Comparison of ENCODE assay signal across 27 mouse cellular contexts in the genomic region with DNA sequence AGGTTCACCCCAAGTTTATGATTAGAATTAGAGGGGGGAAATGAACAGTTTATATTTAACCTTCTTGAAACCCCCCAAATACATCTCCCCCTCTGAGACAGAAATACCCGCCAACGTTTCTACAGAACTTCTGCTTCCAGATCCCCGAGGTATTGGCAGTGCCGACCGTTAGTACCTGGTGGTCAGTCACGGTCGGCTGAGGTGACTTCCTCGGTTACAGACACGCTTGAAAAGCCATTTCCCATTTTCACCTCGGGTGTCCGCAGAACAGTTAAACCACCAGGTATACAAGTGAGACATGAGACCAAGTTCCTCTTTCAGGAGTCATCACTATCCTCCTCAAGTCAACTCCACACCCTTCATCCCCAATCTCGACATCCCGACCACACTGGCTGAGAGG.
"Had no signal": no experiment of that assay in that cellular context is flagged by ENCODE, and none has a peak within 500 bp of the region (broad histone marks: within the 10 kb centered on the region; RNA-seq: fewer than 3 reads in every experiment).

No protein-coding gene starts in this region.

- H3K27me3 ChIP-seq: heart, embryonic 13.5 days; heart, embryonic 15.5 days; hindbrain, embryonic 13.5 days; intestine, embryonic 15.5 days; limb, embryonic 13.5 days; limb, embryonic 15.5 days; liver, embryonic 13.5 days; liver, embryonic 15.5 days had no signal

- H3K4me2 ChIP-seq: heart, embryonic 11.5 days; heart, embryonic 13.5 days; heart, embryonic 15.5 days; hindbrain, embryonic 13.5 days; intestine, embryonic 15.5 days; limb, embryonic 13.5 days; limb, embryonic 15.5 days; liver, embryonic 13.5 days; liver, embryonic 15.5 days had no signal

- H3K4me1 ChIP-seq: liver, embryonic 15.5 days had no signal

- DNase-seq: gastrocnemius, adult 2 months; gastrocnemius, postnatal 10 days; gastrocnemius, postnatal 25 days; heart, adult 11 months; heart, adult 2 months; heart, postnatal 14 days; heart, postnatal 36 days; kidney, adult 18-20 months; kidney, adult 8-10 months; kidney, postnatal 10 days; kidney, postnatal 25 days; kidney, postnatal 4 days; left cerebral cortex, postnatal 4 days; liver, embryonic 13.5 days had no signal

- H3K36me3 ChIP-seq: hindbrain, embryonic 13.5 days; liver, embryonic 13.5 days; liver, embryonic 15.5 days had no signal

- H3K27ac ChIP-seq: gastrocnemius, adult 2 months; heart, adult 2 months; heart, embryonic 13.5 days; heart, embryonic 15.5 days; hindbrain, embryonic 13.5 days; intestine, embryonic 15.5 days; layer of hippocampus, adult 2 months; left cerebral cortex, adult 2 months; limb, embryonic 13.5 days; limb, embryonic 15.5 days; liver, embryonic 13.5 days; liver, embryonic 15.5 days had no signal

- H3K9me3 ChIP-seq: heart, embryonic 13.5 days; heart, embryonic 15.5 days; hindbrain, embryonic 13.5 days; intestine, embryonic 15.5 days; limb, embryonic 13.5 days; limb, embryonic 15.5 days; liver, embryonic 13.5 days; liver, embryonic 15.5 days had no signal

- H3K4me3 ChIP-seq: gastrocnemius, adult 2 months; heart, adult 2 months; heart, embryonic 13.5 days; heart, embryonic 15.5 days; hindbrain, embryonic 13.5 days; intestine, embryonic 15.5 days; layer of hippocampus, adult 2 months; left cerebral cortex, adult 2 months; limb, embryonic 13.5 days; limb, embryonic 15.5 days; liver, embryonic 13.5 days; liver, embryonic 15.5 days had no signal

- H3K9ac ChIP-seq: heart, embryonic 13.5 days; heart, embryonic 15.5 days; hindbrain, embryonic 13.5 days; intestine, embryonic 15.5 days; limb, embryonic 13.5 days; limb, embryonic 15.5 days; liver, embryonic 13.5 days; liver, embryonic 15.5 days had no signal

- ATAC-seq: hindbrain, embryonic 16.5 days; inflammation-experienced regulatory T-cells, adult 6 months; intestine, embryonic 15.5 days; intestine, postnatal 0 days had no signal
